Mouse (Mus musculus): ENCODE data around the gene Mrpl17.

- TF ChIP-seq CTCF (IDR thresholded peaks at IDR 0.05; ENCODE audit: extremely low read depth, insufficient read depth, low read length) = no peak
- TF ChIP-seq POLR2A (IDR thresholded peaks at IDR 0.05; ENCODE audit: extremely low read depth, insufficient read depth, low read length) = no peak
These were observed 2.4 kb upstream of the Mrpl17 start for GRCm38 (mm10) chr7:105813326-105813725.

Measured in cortical plate, adult 2 months (tissue).